Mouse (Mus musculus): Measurements from ENCODE around the gene Rfwd3. TPM values are rescaled to one million over a fixed set of nuclear protein-coding genes. Genes with fewer than 3 reads are reported as not detected.
A peak's percentile ranks its signal among the peaks of the same experiment; 100 is the strongest.

Gene Rfwd3
- total RNA-seq, 2 experiments from 2014 or later, result 20.2 to 20.5 TPM

- peak in 1 of 2 experiments; percentile 19 for DNase-seq (ENCODE audit: low spot score in 2 of 2)
- intact Hi-C loops (cut with DNase I), result no loop called here
Observed at GRCm38 (mm10) chr8:111224153-111224552, 75.9 kb downstream of the Rfwd3 start.

Other genes starting within 250 kb of the Rfwd3 start
- not detected for gene Exosc6, start 243.9 kb downstream of the Rfwd3 start, total RNA-seq (2021)
- gene Clec18a, start 207.8 kb downstream of the Rfwd3 start, total RNA-seq (2021), result 1 to 10 TPM; 3.2 to 3.5 TPM
- gene Pdpr, start 205.6 kb downstream of the Rfwd3 start, total RNA-seq (2021), result 10 to 100 TPM; 28.1 to 29.5 TPM
- 100 to 1,000 TPM; 144 to 150 TPM for gene Glg1, start 41.0 kb downstream of the Rfwd3 start, total RNA-seq (2021)
- gene Mlkl, start 38.0 kb upstream of the Rfwd3 start, total RNA-seq (2021), result under 1 TPM; 0.20 to 0.23 TPM
- 10 to 100 TPM; 20.4 to 31.0 TPM for gene Fa2h, start 93.6 kb upstream of the Rfwd3 start, total RNA-seq (2021)
- gene Wdr59, start 221.9 kb upstream of the Rfwd3 start, total RNA-seq (2021), result 10 to 100 TPM; 20.3 to 21.7 TPM
- gene Znrf1, start 235.9 kb upstream of the Rfwd3 start, total RNA-seq (2021), result 100 to 1,000 TPM; 154 to 166 TPM

All from left cerebral cortex, postnatal 36 days (tissue).